Mouse (Mus musculus) intestine, postnatal 0 days (tissue): ENCODE results near the gene Kif2c. TPM values are rescaled to one million over a fixed set of nuclear protein-coding genes. Genes with fewer than 3 reads are reported as not detected.

Experiments used
- ATAC-seq: fragments of 200-750 bp; cut with Nextera tagmentation; 2 replicates; pipeline ENCODE4 v1.8.0; 2017; ENCODE audit warnings: mild to moderate bottlenecking, moderate TSS enrichment, moderate library complexity
- H3K27ac ChIP-seq: fragments of 300-500 bp; sonication (generic); 2 replicates; pipeline ENCODE4 v1.5.1; 2014; ENCODE audit warnings: mild to moderate bottlenecking, low read depth, low read length, moderate library complexity
- H3K27me3 ChIP-seq: fragments of 300-500 bp; sonication (generic); replicated peaks from 2 replicates; pipeline ENCODE4 v1.6.1; 2014; ENCODE audit warnings: low read length, mixed read lengths; ENCODE audit not compliant: control insufficient read depth, insufficient read depth
- H3K36me3 ChIP-seq: fragments of 300-500 bp; sonication (generic); 2 replicates; pipeline ENCODE4 v1.6.1; 2014; ENCODE audit warnings: mild to moderate bottlenecking, moderate library complexity; ENCODE audit not compliant: control insufficient read depth, insufficient read depth
- H3K4me1 ChIP-seq: fragments of 300-500 bp; sonication (generic); replicated peaks from 2 replicates; pipeline ENCODE4 v1.6.1; 2014; ENCODE audit warnings: antibody characterized with exemption, low read length, mixed read lengths; ENCODE audit not compliant: control insufficient read depth, insufficient read depth
- H3K4me2 ChIP-seq: fragments of 300-500 bp; sonication (generic); replicated peaks from 2 replicates; pipeline ENCODE4 v1.6.1; 2014; ENCODE audit warnings: low read depth, mild to moderate bottlenecking, moderate library complexity
- H3K4me3 ChIP-seq: fragments of 300-500 bp; sonication (generic); 2 replicates; pipeline ENCODE4 v1.5.1; 2014; ENCODE audit warnings: low read depth, low read length
- H3K9ac ChIP-seq: fragments of 300-500 bp; sonication (generic); 2 replicates; pipeline ENCODE4 v1.6.1; 2014; ENCODE audit warnings: mild to moderate bottlenecking, low read depth, low read length
- H3K9me3 ChIP-seq: fragments of 300-500 bp; sonication (generic); 2 replicates; pipeline ENCODE4 v1.6.1; 2016; ENCODE audit warnings: mixed run types; ENCODE audit not compliant: control insufficient read depth
- CTCF ChIP-seq: sonication (generic); IDR thresholded peaks from 2 replicates; pipeline ENCODE4 v1.5.1; 2016; ENCODE audit warnings: low read depth, mild to moderate bottlenecking, control low read depth, antibody characterized with exemption, moderate library complexity
- WGBS: fragments of 180-500 bp; shearing (Covaris S2); extraction: QIAGEN DNeasy Blood & Tissue Kit; methylation state at CpG from one replicate; pipeline ENCODE4 v1.1.7; 2014; 5-methylcytosine and 5-hydroxymethylcytosine counted together
- polyA plus RNA-seq: library from polyadenylated mRNA; unstranded; fragments of >200 nt; fragmentation: Nextera tagmentation; extraction: Ambion mirVana; gene quantifications from 2 replicates; pipeline ENCODE4 v1.2.1, GENCODE M21; 2015

Kif2c gene
- 6.8 and 7.9 TPM in 2 replicates for polyA plus RNA-seq

DNA sequence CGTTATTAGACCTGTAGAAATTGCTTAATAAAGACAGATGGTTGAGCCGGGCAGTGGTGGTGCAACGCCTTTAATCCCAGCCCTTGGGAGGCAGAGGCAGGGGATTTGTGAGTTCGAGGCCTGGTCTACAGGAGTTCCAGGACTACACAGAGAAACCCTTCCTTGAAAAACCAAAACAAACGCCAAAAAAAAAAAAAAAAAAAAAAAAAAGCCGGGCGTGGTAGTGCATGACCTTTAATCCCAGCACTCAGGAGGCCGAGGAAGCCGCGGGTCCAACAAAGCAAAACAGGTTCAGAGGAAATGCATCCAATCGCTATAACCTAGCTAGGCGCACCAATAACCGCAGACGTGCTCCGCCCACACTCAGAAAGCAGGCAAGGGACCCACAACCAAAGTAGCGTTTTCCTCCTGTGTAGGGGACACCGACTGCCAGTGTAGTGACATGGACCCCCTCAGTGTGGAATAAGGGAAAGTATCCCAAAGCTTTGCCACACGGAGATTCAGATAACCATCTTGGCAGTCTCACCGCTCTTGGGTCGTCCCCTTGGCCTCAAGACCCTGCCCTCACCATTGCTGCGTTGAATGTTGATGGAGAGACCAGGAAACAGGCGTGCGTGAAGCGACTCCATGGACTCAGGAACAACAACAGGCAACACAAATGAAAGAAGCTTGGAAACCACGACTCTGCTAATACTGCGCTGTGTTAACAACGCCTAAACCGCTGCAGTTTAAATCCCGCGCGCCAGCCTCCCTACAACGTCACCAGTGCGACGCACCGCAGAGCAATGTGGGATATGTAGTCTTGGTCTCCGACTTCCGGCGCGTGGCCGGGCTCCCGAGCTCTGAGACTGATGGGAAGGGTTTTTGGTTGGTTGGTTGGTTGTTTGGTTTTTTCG, at the start of gene Kif2c:
Kif2c (minus strand) TSS at position 777 of the 896 bp plus-strand sequence.
- Histone ChIP-seq H3K27ac (peak within 1 kb of the TSS; percentile 41; the same call in 1 of the 2 replicates), H3K9ac (peak within 1 kb of the TSS; percentile 40), H3K4me2 (peak within 1 kb of the TSS; percentile 95), H3K27me3 (no peaks in the 10 kb centered on the region), H3K36me3 (peaks cover 17% of the 10 kb centered on the region; the same call in 1 of the 2 replicates), H3K9me3 (no peaks in the 10 kb centered on the region), H3K4me3 (peak within 1 kb of the TSS; percentile 69), H3K4me1 (no peaks in the 10 kb centered on the region)
- peak; percentile 95 for ATAC-seq
- no peak for TF ChIP-seq CTCF
- under 1% methylated on average over 42 of the region's 42 CpGs for WGBS

DNA sequence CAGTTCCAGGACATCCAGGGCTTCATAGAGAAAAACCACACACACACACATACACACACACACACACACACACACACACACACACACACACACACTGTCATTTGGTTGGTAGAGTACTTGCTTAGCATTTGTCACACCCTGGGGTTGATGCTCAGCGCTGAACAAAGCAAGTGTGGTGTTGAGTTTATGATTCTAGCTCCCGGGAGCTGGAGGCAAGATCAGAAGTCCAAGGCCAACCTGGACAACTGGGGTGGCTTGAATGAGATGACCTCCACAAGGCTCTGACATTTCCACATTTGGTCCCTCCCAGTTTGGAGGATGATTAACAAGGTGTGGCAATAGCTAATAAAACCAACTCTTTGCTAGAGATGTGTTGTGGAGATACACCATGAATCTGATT, 48.8 kb upstream of the Kif2c start:
- no peaks in the 10 kb centered on the region for H3K9me3 ChIP-seq
- TF ChIP-seq CTCF = no peak
- WGBS = 37% methylated on average over 2 of the region's 2 CpGs
- H3K4me2 ChIP-seq = no peak overlapping the region
- no peaks in the 10 kb centered on the region for H3K27me3 ChIP-seq
- no peak overlapping the region for H3K27ac ChIP-seq
- H3K36me3 ChIP-seq = no peaks in the 10 kb centered on the region
- ATAC-seq = peak; percentile 73
- H3K4me1 ChIP-seq = no peaks in the 10 kb centered on the region
- no peak overlapping the region for H3K9ac ChIP-seq
- no peak overlapping the region for H3K4me3 ChIP-seq

DNA sequence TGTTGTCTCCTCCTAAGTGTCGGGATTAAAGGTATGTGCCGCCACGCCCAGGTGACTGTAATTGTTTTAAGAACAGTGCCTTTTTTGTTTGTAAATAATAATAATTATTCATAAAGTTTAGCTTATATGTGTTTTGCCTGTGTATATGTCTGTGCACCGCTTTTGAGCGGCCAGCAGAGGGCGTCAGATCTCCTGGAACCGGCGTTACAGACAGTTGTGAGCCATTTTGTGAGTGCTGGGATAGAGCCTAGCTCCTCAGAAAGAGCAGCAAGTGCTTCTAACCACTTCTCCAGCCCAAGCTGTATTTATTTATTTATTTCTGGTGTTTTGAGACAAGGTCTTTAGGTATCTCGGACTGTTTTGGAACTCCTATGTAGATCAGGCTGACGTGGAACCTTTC, 47.9 kb upstream of the Kif2c start:
- H3K4me3 ChIP-seq = no peak overlapping the region

GRCm38 (mm10) chr4:117229590-117229989, 47.2 kb upstream of the Kif2c start:
- H3K4me1 ChIP-seq = no peaks in the 10 kb centered on the region
- H3K9me3 ChIP-seq = no peaks in the 10 kb centered on the region
- no peak for TF ChIP-seq CTCF
- 37% methylated on average over 15 of the region's 15 CpGs for WGBS
- no peak overlapping the region for H3K27ac ChIP-seq
- no peak overlapping the region for H3K4me3 ChIP-seq
- H3K36me3 ChIP-seq = no peaks in the 10 kb centered on the region
- H3K4me2 ChIP-seq = 0 out of 2 replicates have a peak overlapping the region, but pooled peaks have one; percentile 21
- no peak for ATAC-seq
- H3K9ac ChIP-seq = no peak overlapping the region
- no peaks in the 10 kb centered on the region for H3K27me3 ChIP-seq

More for the DNA sequence above, 47.9 kb upstream of the Kif2c start:
- H3K4me2 ChIP-seq = no peak overlapping the region
- H3K27ac ChIP-seq = no peak overlapping the region
- peak; percentile 65 for TF ChIP-seq CTCF
- no peak overlapping the region for H3K9ac ChIP-seq
- H3K36me3 ChIP-seq = no peaks in the 10 kb centered on the region
- ATAC-seq = no peak
- 60% methylated on average over 10 of the region's 10 CpGs for WGBS
- no peaks in the 10 kb centered on the region for H3K27me3 ChIP-seq
- H3K4me1 ChIP-seq = no peaks in the 10 kb centered on the region
- no peaks in the 10 kb centered on the region for H3K9me3 ChIP-seq

GRCm38 (mm10) chr4:117225250-117225649, 42.8 kb upstream of the Kif2c start:
- H3K36me3 ChIP-seq = no peaks in the 10 kb centered on the region
- no peak overlapping the region for H3K4me2 ChIP-seq
- no peaks in the 10 kb centered on the region for H3K9me3 ChIP-seq
- no peak overlapping the region for H3K4me3 ChIP-seq
- TF ChIP-seq CTCF = no peak
- H3K9ac ChIP-seq = no peak overlapping the region
- H3K4me1 ChIP-seq = no peaks in the 10 kb centered on the region
- H3K27me3 ChIP-seq = no peaks in the 10 kb centered on the region
- H3K27ac ChIP-seq = no peak overlapping the region
- no peak for ATAC-seq

- Histone ChIP-seq H3K4me2 (no peak overlapping the region), H3K36me3 (no peaks in the 10 kb centered on the region), H3K27me3 (no peaks in the 10 kb centered on the region), H3K4me3 (no peak overlapping the region), H3K9me3 (no peaks in the 10 kb centered on the region), H3K27ac (no peak overlapping the region), H3K4me1 (no peaks in the 10 kb centered on the region), H3K9ac (no peak overlapping the region)
- WGBS = 60% methylated on average over 8 of the region's 8 CpGs
- ATAC-seq = no peak
- TF ChIP-seq CTCF = no peak
These were observed 41.7 kb upstream of the Kif2c start for GRCm38 (mm10) chr4:117224122-117224521.
